Mouse (Mus musculus) large intestine, adult 2 months (tissue): Measurements from ENCODE around the gene Gm47841. TPM values are rescaled to one million over a fixed set of nuclear protein-coding genes. Genes with fewer than 3 reads are reported as not detected.
A peak's percentile ranks its signal among the peaks of the same experiment; 100 is the strongest.

Source experiments
- DNase-seq: peaks from one replicate; pipeline ENCODE4 v3.0.0-alpha.2; 2012; ENCODE audit warnings: low read depth, low spot score
- WGBS: fragments of 180-500 bp; shearing (Covaris S2); methylation state at CpG from one replicate; pipeline ENCODE4 v1.1.7; 2018; 5-methylcytosine and 5-hydroxymethylcytosine counted together
- polyA plus RNA-seq: library from polyadenylated mRNA; depleted of rRNA; stranded (reverse); fragments of >200 nt; gene quantifications from 2 replicates; pipeline ENCODE4 v1.2.3, GENCODE M21; 2012

Gm47841 gene
- polyA plus RNA-seq, 1 experiment, result not detected

DNA sequence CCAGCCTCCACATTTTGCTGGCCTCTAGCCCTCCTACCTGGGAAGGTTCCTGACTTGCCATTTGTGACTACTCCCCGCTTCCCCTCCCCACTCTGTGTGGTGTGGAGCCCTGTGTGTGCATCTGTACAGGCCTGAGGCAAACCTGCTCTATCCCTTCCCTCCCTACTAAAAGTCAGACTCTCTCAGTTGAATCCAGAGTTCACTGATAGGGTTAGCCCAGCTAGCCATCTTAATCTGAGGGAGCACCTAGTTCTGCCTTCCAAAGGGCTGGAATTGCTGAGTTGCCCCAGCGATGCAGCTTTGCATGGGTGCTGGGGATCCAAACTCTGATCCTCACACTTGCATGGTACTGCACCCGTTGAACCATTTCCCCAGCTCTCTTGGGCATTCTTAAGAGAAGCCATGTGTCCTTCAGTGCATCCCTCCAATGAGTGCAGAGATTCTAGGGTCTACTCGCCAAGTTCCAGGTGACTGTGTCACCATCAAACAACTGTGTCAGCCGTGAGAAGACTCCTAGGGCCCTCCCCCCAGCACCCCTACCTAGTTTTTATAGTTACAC lies 1.2 kb upstream of the Gm47841 start:
- DNase-seq, result no peak
- WGBS, result 66% methylated on average over 5 of the region's 5 CpGs

DNA sequence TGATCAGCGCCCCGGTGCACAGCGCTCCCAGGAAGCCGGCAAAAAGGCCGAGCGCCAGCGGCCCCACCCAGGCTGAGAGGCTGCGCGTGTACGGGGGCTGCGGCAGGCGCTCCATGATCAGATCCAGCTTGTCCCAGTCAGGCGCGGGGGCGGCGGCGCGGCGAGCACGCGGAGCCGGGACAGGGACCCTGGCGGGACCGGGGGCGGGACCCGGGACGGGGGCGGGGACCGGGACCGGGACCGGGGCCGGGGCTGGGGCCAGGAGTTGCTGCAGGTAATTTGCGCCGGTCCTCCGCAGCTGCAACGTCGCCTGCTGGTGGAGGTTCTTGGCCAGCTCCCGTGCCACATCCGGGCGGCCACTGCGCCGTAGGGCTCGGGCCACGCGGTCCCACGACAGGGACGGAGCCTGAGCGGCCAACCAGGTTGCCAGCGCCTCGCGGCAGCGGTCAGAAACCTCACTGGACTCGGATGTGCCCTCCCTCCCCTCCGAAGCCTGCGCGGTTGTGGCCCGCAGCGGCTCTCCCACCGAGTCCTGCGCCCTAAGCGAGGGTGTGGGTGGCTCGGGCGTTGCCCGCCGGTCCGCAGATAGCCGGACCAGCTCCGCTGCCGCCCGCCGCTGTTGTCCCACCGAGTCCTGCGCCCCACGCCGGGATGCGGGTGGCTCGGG lies 537 bp downstream of the Gm47841 start:
- 2% methylated on average over 77 of the region's 77 CpGs for WGBS

DNA sequence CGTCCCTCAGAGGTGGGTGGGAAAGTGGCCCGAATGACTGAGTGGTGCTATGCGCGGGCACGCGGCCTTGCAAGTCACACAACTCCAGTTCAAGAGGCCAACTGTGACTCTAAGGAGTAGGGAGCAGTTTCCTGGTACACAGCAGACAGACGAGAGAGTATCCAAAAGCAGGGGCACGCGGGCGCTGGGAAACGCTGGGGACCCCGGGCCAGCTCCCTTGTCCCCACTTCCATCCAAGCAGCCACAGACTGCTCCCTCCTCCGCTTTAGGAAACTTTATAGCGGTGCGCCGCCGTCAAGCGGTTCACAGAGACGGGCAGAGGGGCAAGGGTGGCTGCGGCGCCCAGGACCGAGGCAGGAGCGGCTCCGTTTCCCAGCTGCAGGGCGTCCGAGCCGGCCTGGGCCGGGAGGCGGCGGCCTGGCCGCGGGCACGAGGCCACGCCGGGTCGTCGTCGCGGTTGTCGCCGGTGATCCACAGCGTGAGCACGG lies 1.1 kb downstream of the Gm47841 start:
- no peak for DNase-seq
- WGBS, result 5% methylated on average over 43 of the region's 43 CpGs

More for the DNA sequence above, 537 bp downstream of the Gm47841 start:
- no peak for DNase-seq

DNA sequence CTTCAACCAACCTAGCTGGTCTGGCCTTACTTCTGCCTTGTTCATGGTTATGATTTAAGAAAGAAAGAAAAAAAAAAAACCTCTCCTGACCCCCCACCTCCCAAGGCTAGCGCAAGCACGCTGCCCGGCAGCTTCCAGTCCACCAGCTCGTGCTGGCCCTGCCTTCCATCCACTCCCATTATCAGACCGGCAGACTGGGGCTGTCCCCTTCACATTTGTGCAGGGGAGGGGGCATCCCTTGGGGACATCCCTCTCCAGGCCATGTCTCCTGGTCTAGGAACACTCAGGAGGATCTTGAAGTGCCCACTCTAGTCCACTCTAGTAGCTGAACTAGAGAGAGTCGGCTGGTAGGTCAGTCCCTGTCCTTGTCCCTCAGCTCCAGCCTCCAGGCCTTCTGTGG lies 2.7 kb downstream of the Gm47841 start:
- WGBS, result 47% methylated on average over 6 of the region's 6 CpGs
- no peak for DNase-seq

DNA sequence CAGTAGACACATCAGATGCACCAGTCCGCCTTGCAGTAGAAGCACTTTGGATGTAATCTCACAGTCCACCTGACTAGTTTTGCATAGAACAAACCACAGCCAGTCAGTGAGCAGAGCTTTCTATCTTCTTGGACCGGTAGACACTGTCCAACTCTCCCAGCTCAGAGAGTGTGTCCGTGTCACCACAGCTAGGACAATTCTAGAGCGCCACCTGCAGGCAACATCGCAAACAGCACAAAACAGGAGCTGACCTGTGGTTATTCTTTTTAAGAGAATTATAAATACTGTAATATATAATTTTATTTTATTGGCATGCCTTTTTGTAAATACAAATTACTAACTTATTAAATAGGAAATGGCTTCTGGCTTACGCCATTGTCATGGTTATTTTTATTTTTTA lies 4.6 kb downstream of the Gm47841 start:
- peak; percentile 10 for DNase-seq
- 30% methylated on average over 6 of the region's 6 CpGs for WGBS

DNA sequence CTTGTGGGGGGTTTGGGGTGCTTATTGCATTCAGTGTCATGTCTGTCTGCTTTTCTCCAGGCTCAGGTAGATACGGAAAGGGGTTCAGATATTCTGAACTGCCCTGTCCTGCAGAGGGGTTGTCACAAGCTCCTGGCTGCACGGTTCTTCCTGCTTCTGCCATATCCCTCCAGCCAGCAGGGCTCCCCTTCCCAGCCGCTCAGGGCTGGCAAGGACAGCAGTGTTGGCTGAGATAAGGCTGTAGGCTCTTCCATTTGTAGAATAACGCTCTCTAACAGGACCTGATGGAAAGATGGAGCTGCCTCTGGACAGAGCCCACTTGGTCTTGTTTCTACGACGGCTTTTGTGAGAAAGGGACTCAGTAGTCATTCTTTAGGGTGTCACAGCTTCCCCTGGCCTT lies 5.2 kb downstream of the Gm47841 start:
- no peak for DNase-seq
- 61% methylated on average over 6 of the region's 6 CpGs for WGBS

DNA sequence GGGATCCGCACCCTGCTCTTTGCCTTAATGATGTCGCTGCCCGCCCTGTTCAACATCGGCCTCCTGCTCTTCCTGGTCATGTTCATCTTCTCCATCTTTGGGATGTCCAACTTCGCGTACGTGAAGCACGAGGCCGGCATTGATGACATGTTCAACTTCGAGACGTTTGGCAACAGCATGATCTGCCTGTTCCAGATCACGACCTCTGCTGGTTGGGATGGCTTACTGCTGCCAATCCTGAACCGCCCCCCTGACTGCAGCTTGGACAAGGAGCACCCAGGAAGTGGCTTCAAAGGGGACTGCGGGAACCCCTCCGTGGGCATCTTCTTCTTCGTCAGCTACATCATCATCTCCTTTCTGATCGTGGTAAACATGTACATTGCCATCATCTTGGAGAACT lies 7.5 kb downstream of the Gm47841 start:
- 58% methylated on average over 17 of the region's 17 CpGs for WGBS
- no peak for DNase-seq

DNA sequence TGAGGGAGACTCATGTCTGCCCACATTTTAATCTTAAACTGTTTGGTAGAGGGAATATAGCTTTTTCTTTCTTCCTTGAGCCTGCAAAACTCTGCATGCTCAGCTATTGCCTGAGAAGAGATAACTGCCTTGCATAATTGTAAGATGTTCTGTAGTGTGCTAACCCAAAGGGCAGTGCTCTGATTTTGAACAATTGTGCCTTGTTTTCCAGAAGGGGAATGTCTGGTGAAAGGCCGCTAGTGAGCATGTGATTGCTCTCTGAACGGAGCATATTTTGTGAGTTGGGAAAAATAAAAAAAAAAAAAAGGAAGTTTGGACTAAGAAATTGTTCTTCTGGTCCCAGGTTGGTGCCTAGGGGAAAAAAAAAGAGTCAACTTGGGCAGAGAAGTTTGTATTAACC lies 18.2 kb downstream of the Gm47841 start:
- WGBS, result 27% methylated on average over 2 of the region's 2 CpGs
- no peak for DNase-seq

DNA sequence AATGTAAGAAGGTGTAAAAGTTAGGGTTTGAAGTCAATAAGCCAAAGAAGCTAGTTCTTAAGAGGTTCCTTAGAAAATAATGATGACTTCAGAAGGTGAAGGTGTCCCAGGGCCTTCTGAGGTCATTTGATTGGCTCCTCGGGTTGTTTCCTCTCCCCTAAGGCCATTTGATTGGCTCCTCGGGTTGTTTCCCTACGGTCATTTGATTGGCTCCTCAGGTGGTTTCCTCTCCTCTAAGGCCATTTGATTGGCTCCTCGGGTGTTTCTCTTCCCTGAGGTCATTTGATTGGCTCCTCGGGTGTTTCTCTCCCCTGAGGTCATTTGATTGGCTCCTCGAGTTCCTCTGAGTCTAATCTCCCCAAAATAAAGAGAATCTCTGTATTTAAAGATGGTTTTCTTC lies 35.8 kb downstream of the Gm47841 start:
- no peak for DNase-seq
- WGBS, result 79% methylated on average over 6 of the region's 6 CpGs

DNA sequence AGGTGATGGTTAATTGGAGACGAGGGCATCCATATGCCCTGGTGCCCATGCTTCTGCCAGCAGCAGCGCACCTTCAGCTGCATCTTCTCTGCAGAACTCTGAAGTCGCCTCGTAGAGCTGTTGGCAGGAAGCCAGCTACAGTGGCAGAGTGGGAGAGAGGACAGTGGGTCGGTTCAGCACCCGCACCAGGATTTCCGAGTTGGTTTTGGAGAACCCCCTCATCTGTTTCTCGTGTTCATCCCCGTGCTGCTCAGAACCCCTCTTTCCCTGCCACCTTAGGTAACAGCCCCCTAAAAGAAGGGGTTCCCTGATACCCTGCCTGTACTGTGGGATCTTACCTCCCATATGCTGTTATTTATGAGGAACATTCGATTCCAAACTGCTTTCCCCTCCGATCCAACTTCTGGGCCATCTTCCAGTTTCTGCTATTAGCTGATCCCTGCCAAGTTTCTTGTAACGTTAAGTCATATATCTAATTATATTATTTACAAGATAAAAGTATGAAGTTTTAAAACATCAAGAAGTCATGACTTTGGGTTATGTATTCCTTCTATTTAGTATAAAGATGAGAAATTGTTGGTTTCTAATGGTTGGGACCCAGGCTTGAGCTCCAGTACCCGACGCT lies 38.7 kb downstream of the Gm47841 start:
- DNase-seq, result no peak
- 66% methylated on average over 14 of the region's 14 CpGs for WGBS

DNA sequence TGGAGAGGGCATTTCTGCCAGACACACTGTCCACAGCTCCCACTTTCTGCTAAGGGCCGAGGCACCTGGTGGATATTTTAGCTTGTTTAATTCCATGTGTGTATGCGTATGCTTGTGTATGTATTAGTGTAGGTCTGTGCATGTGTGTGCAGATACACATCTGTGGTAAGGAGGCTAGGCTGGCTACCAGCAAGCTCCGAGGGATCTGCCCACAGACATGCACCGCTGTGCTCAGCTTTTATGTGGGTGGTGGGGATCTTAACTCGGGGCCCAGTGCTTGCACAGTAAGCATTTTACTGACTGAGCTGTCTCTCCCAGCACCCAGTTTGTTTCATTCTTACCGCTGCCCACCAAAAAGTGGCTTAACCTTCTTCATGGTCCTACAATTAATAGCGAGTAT lies 40.0 kb downstream of the Gm47841 start:
- DNase-seq, result no peak
- 75% methylated on average over 7 of the region's 7 CpGs for WGBS

DNA sequence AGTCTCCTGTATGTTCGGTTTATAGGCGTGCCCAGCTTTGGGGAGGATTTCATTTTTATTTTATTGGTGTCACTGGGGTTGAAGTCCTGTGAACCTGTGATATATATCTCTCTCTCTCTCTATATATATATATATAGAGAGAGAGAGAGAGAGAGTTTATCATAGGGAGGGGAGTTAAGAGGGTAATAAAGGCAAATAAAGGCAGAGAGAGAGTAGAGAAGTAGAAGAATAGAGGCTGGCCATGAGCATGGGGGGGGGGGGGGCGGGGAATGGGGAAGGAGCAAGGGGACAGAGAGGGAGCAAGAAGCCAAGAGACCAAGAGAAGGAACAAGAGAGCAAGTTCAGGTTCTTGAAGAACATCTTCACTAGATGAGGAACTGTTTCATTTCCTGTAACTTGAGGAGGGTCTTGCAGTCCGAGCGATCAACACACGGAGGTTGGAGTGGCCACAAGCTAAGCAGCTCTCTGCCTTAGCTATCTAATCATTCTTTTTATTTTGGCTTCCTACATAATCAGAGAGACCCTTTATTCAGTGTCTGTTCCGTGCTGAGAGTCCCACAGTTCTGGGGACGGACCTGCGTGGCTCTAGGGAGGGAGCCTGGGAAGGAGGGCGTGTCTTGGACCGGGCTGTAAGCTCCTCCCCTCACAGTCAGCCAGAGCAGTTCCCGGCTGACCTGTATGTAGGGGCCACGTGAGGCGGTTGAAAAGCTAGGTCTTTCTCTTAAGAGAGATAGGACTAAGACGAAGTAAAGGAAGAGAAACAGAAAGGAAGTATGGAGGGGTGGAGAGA lies 40.8 kb downstream of the Gm47841 start:
- 5% methylated on average over 14 of the region's 15 CpGs for WGBS
- peak; percentile 24 for DNase-seq

DNA sequence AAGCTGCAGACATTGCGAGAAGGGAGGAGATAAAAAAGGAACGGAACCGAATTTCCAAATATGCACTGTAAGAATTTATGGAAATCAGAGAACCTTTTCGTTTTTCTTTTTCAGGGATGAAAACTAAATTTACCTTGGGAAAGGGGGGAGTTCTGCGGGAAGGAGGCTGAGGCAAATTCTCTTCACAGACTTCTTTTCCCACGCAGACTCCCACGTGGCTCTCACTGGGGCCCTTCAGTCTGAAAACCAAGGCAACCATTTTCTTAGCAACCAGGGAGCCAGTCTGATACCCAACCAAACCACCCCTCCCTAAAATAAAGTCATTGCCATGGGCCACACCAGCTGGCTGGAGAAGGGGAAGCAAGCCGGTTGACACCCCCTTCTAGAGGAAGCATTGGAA lies 41.5 kb downstream of the Gm47841 start:
- DNase-seq, result no peak
- 78% methylated on average over 8 of the region's 8 CpGs for WGBS

DNA sequence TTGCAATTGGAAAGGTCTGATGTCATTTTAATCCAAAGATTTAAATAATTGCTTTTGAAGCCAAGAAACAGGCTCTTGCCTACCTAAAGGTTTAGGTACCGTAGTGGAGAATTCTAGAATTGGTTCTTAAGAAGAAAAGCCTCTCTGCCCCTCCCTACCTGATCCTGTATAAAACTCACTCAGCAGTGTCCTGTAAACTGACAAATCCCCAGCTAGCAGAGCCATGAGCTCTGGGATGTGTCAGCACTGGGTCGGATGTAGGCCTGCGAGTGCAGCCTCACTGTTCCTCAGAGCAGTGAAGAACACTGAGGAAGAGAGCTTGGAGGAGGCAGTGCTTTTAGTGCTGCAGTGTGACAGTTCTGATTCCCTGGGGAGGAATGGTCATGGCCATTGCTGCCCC lies 42.7 kb downstream of the Gm47841 start:
- WGBS, result 74% methylated on average over 3 of the region's 3 CpGs
- DNase-seq, result no peak

DNA sequence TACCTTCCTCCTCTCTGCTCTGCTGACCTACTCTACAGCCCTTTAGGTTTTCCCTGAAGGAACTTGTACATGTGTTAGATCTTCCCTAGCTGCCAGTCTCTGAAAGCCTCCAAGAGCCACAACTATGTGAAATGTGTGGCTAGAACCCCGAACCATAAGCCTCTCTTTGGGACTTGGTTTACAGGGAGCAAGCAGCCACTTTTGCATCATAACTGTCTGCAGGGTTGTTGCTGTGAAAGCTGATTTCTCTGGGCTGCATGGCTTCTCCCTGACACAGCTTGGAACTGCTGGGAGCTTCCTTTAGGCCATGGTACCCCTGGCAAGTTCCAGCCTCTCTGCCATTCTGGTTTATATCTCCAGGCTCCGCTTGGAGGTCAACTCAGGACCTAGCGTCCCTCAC lies 44.7 kb downstream of the Gm47841 start:
- DNase-seq, result no peak
- 85% methylated on average over 3 of the region's 3 CpGs for WGBS

DNA sequence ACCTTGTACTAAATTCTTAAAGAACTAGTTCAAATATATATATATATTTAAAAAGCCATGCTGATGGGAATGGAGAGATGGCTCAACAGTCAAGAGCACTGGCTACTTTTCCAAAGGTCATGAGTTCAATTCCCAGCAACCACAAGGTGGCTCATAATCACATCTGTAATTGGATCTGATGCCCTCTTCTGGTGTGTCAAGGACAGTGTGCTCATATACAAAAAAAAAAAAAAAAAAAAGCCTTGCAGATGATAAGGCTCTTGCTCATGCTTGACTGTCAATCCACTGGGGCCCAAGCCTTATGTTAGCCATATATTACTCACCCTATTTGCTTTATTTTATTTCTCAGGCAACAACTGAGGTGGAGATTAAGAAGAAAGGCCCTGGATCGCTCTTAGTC lies 45.5 kb downstream of the Gm47841 start:
- no peak for DNase-seq
- 40% methylated on average over 1 of the region's 1 CpGs for WGBS

DNA sequence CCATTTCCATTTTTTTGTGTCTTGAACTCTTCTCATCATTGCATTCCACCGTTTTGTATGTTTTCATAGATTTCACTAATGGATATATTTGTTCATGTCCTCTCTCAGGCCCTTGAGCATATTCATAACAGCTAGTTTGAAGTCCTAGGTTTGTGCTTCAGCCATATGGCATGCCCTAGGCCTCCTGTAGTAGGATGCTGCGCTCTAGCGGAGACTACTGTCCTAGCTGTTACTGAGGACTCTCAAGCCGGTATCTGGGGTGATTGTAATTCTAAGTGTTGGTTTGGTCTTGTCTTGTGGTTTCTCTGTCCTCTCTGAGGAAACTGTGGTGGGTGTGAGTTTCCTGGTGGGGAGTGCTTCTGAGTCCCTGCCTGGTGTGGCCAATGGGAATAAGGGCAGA lies 50.1 kb downstream of the Gm47841 start:
- no peak for DNase-seq
- WGBS, result 31% methylated on average over 4 of the region's 4 CpGs
